Mouse (Mus musculus): ENCODE data around the gene 1700037C18Rik.
"Not testable (repeated sequence)": the region's sequence is repeated elsewhere in the genome, so short reads cannot be mapped to it uniquely, and the experiment has no call there.

The 1700037C18Rik gene

GRCm38 (mm10) chr16:3872216-3873047 lies 36.1 kb downstream of the 1700037C18Rik start, which contains the start of gene Naa60:
Gene Naa60 (plus strand): TSS chr16:3872375.
- DNase-seq (ENCODE audit: low spot score), result peak; percentile 94

- DNase-seq (ENCODE audit: low spot score), result no peak
Observed at GRCm38 (mm10) chr16:3871815-3872214, 36.7 kb downstream of the 1700037C18Rik start.

DNA sequence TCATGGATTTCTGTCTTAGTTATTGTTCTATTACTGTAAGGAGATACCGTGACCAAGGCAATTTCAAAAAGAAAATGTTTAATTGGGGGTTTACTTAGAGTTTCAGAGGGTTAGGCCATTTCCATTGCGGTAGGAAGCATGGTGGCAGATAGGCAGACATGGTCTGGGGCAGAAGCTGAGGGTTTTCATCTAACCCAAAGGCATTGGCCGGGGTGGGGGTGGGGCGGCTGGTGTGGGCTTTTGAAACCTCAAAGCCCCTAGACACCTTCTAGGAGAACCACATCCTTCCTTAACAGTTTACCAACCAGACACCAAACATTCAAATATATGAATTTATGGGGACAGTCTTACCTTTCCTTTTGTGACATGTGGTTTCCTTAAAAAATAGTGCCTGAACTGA lies 49.2 kb downstream of the 1700037C18Rik start:
- no peak for DNase-seq (ENCODE audit: low spot score)

GRCm38 (mm10) chr16:3855776-3856175 lies 52.7 kb downstream of the 1700037C18Rik start:
- no peak for DNase-seq (ENCODE audit: low spot score)

- DNase-seq (ENCODE audit: low spot score), result no peak
Observed at GRCm38 (mm10) chr16:3854437-3855182, 53.9 kb downstream of the 1700037C18Rik start.

DNA sequence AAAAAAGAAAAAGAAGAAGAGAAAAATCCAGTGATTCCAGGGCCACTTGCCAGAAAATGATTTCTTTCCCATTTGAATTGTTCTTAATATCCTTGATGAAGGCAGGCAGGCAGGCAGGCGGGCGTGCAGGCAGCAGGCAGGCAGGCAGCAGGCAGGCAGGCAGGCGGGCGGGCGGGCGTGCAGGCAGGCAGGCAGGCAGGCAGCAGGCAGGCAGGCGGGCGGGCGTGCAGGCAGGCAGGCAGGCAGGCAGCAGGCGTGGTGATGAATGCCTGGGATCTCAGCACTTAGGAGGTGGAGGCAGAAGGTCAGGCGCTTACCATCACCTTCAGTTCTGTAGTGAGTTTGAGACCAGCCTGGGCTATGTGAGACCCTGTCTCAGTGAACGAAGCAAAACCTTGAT lies 55.9 kb downstream of the 1700037C18Rik start:
- DNase-seq (ENCODE audit: low spot score), result no peak

GRCm38 (mm10) chr16:3851301-3851700 lies 57.2 kb downstream of the 1700037C18Rik start:
- DNase-seq (ENCODE audit: low spot score), result not testable (repeated sequence)

DNA sequence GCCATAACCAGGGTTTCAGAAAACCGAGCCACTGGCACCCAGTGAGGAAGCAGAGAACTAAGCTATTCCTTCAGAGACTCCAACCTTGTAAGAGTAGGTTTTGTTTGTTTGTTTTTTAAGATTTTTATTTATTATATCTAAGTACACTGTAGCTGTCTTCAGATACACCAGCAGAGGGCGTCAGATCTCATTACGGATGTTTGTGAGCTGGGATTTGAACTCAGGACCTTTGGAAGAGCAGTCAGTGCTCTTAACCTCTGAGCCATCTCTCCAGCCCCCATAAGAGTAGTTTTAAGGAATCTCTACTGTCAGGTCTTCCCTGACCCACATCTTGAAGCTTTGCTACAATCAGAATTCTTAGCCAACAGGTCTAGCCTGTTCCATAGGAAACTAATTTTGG lies 60.1 kb downstream of the 1700037C18Rik start:
- no peak for DNase-seq (ENCODE audit: low spot score)

DNA sequence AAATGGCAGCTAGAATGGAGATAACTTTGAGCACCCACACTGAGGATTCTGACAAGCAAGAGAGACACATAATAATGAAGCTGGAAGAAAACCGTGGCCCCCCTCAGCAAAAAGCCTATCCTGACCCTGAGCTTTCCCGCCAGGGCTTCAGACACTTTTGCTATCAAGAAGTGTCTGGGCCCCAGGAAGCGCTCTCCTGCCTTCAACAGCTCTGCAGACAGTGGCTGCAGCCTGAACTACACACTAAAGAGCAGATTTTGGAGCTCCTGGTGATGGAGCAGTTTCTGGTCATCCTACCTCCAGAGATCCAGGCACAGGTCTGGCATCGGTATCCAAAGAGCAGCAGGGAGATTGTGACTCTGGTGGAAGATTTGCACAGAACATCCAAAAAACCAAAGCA lies 60.6 kb downstream of the 1700037C18Rik start:
- no peak for DNase-seq (ENCODE audit: low spot score)

- peak; percentile 90 for DNase-seq (ENCODE audit: low spot score)
Observed at GRCm38 (mm10) chr16:3846711-3847518, 61.6 kb downstream of the 1700037C18Rik start, which contains the start of gene Zfp174. Gene Zfp174 (plus strand): TSS chr16:3847268.

Data from testis, postnatal 10 days (tissue).